Mouse (Mus musculus) thymus, postnatal 36 days (tissue): Measurements from ENCODE around the gene Otud7b.
A peak's percentile ranks its signal among the peaks of the same experiment; 100 is the strongest.
"Not testable (repeated sequence)": the region's sequence is repeated elsewhere in the genome, so short reads cannot be mapped to it uniquely, and the experiment has no call there.

Source experiments
- DNase-seq, 2 experiments: peaks; one replicate each; pipeline ENCODE4 v3.0.0; 2022; ENCODE audit warnings: mixed read lengths in 2 of 2

Gene Otud7b

GRCm38 (mm10) chr3:96152611-96153010, 48.3 kb downstream of the Otud7b start:
- DNase-seq: no peak

GRCm38 (mm10) chr3:96155501-96155900, 51.2 kb downstream of the Otud7b start:
- no peak for DNase-seq

- no peak for DNase-seq
Observed at GRCm38 (mm10) chr3:96159820-96160219, 55.5 kb downstream of the Otud7b start.

- DNase-seq: no peak
Observed at GRCm38 (mm10) chr3:96160222-96160802, 56.0 kb downstream of the Otud7b start.

- no peak for DNase-seq
Observed at GRCm38 (mm10) chr3:96160803-96161516, 56.6 kb downstream of the Otud7b start.

GRCm38 (mm10) chr3:96161869-96162840, 57.8 kb downstream of the Otud7b start, which contains the start of gene Mtmr11:
Mtmr11 (plus strand) TSS chr3:96162004.
- no peak for DNase-seq

GRCm38 (mm10) chr3:96163040-96163439, 58.7 kb downstream of the Otud7b start:
- no peak for DNase-seq

- DNase-seq: no peak
Observed at GRCm38 (mm10) chr3:96168466-96169158, 64.3 kb downstream of the Otud7b start.

- no peak for DNase-seq
Observed at GRCm38 (mm10) chr3:96170276-96170675, 65.9 kb downstream of the Otud7b start.

GRCm38 (mm10) chr3:96170976-96171545, 66.7 kb downstream of the Otud7b start:
- peak in 1 of 2 experiments; percentile 22 for DNase-seq

GRCm38 (mm10) chr3:96171583-96172196, 67.4 kb downstream of the Otud7b start:
- DNase-seq: no peak

- peak; percentile 82 to 86 for DNase-seq
Observed at GRCm38 (mm10) chr3:96172197-96173178, 68.2 kb downstream of the Otud7b start, which contains the start of gene Sf3b4. Sf3b4 (plus strand) TSS chr3:96172332.

- no peak for DNase-seq
Observed at GRCm38 (mm10) chr3:96173185-96173584, 68.9 kb downstream of the Otud7b start.

- DNase-seq: not testable (repeated sequence)
Observed at GRCm38 (mm10) chr3:96174042-96174441, 69.7 kb downstream of the Otud7b start.

- DNase-seq: no peak
Observed at GRCm38 (mm10) chr3:96175251-96175650, 70.9 kb downstream of the Otud7b start.

GRCm38 (mm10) chr3:96178427-96178826, 74.1 kb downstream of the Otud7b start:
- DNase-seq: no peak

- no peak for DNase-seq
Observed at GRCm38 (mm10) chr3:96178902-96179301, 74.6 kb downstream of the Otud7b start.

GRCm38 (mm10) chr3:96179531-96179930, 75.2 kb downstream of the Otud7b start:
- no peak for DNase-seq

GRCm38 (mm10) chr3:96180727-96181477, 76.6 kb downstream of the Otud7b start, which contains the start of gene Sv2a:
Sv2a (plus strand) TSS chr3:96181151.
- peak; percentile 51 to 63 for DNase-seq
